Mouse (Mus musculus) olfactory bulb, adult 2 months (tissue): ENCODE results near the gene Zfp473. TPM values are rescaled to one million over a fixed set of nuclear protein-coding genes. Genes with fewer than 3 reads are reported as not detected.
"Not testable (repeated sequence)": the region's sequence is repeated elsewhere in the genome, so short reads cannot be mapped to it uniquely, and the experiment has no call there.

Experiments used
- H3K27ac ChIP-seq: fragments of 200-500 bp; 2 replicates; pipeline ENCODE4 v1.5.1; 2012; ENCODE audit warnings: low read depth, low read length; ENCODE audit not compliant: insufficient read depth
- H3K4me1 ChIP-seq: fragments of 200-500 bp; 2 replicates; pipeline ENCODE4 v1.6.1; 2012; ENCODE audit warnings: low read length; ENCODE audit not compliant: control insufficient read depth, insufficient read depth
- H3K4me3 ChIP-seq: fragments of 200-500 bp; 2 replicates; pipeline ENCODE4 v1.5.1; 2012; ENCODE audit warnings: mild to moderate bottlenecking, low read depth, low read length, moderate library complexity; ENCODE audit not compliant: insufficient read depth
- CTCF ChIP-seq: fragments of 200-500 bp; IDR thresholded peaks from 2 replicates; pipeline ENCODE4 v1.5.1; 2012; ENCODE audit warnings: low read depth, mild to moderate bottlenecking, low read length, moderate library complexity; ENCODE audit not compliant: insufficient read depth
- POLR2A ChIP-seq: fragments of 200-500 bp; IDR thresholded peaks from 2 replicates; pipeline ENCODE4 v1.6.1; 2012; ENCODE audit warnings: mild to moderate bottlenecking, low read depth, low read length, moderate library complexity; ENCODE audit not compliant: insufficient read depth
- WGBS: fragments of 180-500 bp; shearing (Covaris S2); methylation state at CpG from one replicate; pipeline ENCODE4 v1.1.7; 2018; 5-methylcytosine and 5-hydroxymethylcytosine counted together
- polyA plus RNA-seq: library from polyadenylated mRNA; stranded (reverse); fragments of >200 nt; gene quantifications from 2 replicates; pipeline ENCODE4 v1.2.4, GENCODE M21; 2012; ENCODE audit warnings: low replicate concordance; ENCODE audit not compliant: missing spikeins, insufficient read depth, insufficient read length

Zfp473 gene
- polyA plus RNA-seq, 1 experiment, result not detected

GRCm38 (mm10) chr7:44727151-44727550 lies 23.7 kb downstream of the Zfp473 start:
- 59% methylated on average over 5 of the region's 5 CpGs for WGBS
- no peak for TF ChIP-seq CTCF
- no peak for TF ChIP-seq POLR2A
- H3K4me1 ChIP-seq, result peaks cover 4% of the 10 kb centered on the region
- H3K27ac ChIP-seq, result no peak overlapping the region
- H3K4me3 ChIP-seq, result no peak overlapping the region

GRCm38 (mm10) chr7:44726343-44726742 lies 24.5 kb downstream of the Zfp473 start:
- TF ChIP-seq POLR2A (no peak), CTCF (no peak)
- no peak overlapping the region for H3K4me3 ChIP-seq
- peaks cover 4% of the 10 kb centered on the region for H3K4me1 ChIP-seq
- 45% methylated on average over 6 of the region's 6 CpGs for WGBS
- H3K27ac ChIP-seq, result no peak overlapping the region

- WGBS, result 17% methylated on average over 7 of the region's 7 CpGs
Measured at GRCm38 (mm10) chr7:44724316-44724715, 26.5 kb downstream of the Zfp473 start.

GRCm38 (mm10) chr7:44722058-44722457 lies 28.8 kb downstream of the Zfp473 start:
- Histone ChIP-seq H3K4me1 (peaks cover 4% of the 10 kb centered on the region), H3K27ac (no peak overlapping the region), H3K4me3 (no peak overlapping the region)
- TF ChIP-seq CTCF, result no peak
- no peak for TF ChIP-seq POLR2A
- 77% methylated on average over 5 of the region's 5 CpGs for WGBS

More at GRCm38 (mm10) chr7:44724316-44724715, 26.5 kb downstream of the Zfp473 start:
- H3K4me1 ChIP-seq, result peaks cover 4% of the 10 kb centered on the region
- H3K27ac ChIP-seq, result no peak overlapping the region
- no peak overlapping the region for H3K4me3 ChIP-seq
- TF ChIP-seq CTCF, result no peak

GRCm38 (mm10) chr7:44709881-44710280 lies 41.0 kb downstream of the Zfp473 start:
- Histone ChIP-seq H3K4me1 (no peaks in the 10 kb centered on the region), H3K27ac (no peak overlapping the region), H3K4me3 (no peak overlapping the region)
- 86% methylated on average over 5 of the region's 5 CpGs for WGBS
- TF ChIP-seq POLR2A (no peak), CTCF (no peak)

- Histone ChIP-seq H3K4me3 (no peak within 1 kb of the TSS), H3K27ac (no peak within 1 kb of the TSS), H3K4me1 (no peaks in the 10 kb centered on the region)
- TF ChIP-seq POLR2A (no peak), CTCF (no peak)
- 81% methylated on average over 14 of the region's 14 CpGs for WGBS
Measured at GRCm38 (mm10) chr7:44708574-44708973, 42.3 kb downstream of the Zfp473 start, which contains the start of gene Izumo2. Izumo2 (plus strand) TSS chr7:44708742.

GRCm38 (mm10) chr7:44708093-44708492 lies 42.8 kb downstream of the Zfp473 start:
- not testable (repeated sequence) for H3K4me1 ChIP-seq, H3K27ac ChIP-seq, H3K4me3 ChIP-seq
- 91% methylated on average over 6 of the region's 6 CpGs for WGBS

- 93% methylated on average over 5 of the region's 5 CpGs for WGBS
- no peaks in the 10 kb centered on the region for H3K4me1 ChIP-seq
- no peak overlapping the region for H3K4me3 ChIP-seq
- TF ChIP-seq POLR2A (no peak), CTCF (no peak)
- no peak overlapping the region for H3K27ac ChIP-seq
Measured at GRCm38 (mm10) chr7:44707169-44707675, 43.6 kb downstream of the Zfp473 start.

- no peak overlapping the region for H3K27ac ChIP-seq
- TF ChIP-seq POLR2A (no peak), CTCF (no peak)
Measured at GRCm38 (mm10) chr7:44706322-44706721, 44.5 kb downstream of the Zfp473 start.

GRCm38 (mm10) chr7:44705086-44705485 lies 45.8 kb downstream of the Zfp473 start:
- WGBS, result 84% methylated on average over 4 of the region's 4 CpGs
- Histone ChIP-seq H3K27ac (no peak overlapping the region), H3K4me3 (no peak overlapping the region), H3K4me1 (no peaks in the 10 kb centered on the region)
- TF ChIP-seq POLR2A (no peak), CTCF (no peak)

More at GRCm38 (mm10) chr7:44706322-44706721, 44.5 kb downstream of the Zfp473 start:
- Histone ChIP-seq H3K4me1 (no peaks in the 10 kb centered on the region), H3K4me3 (no peak overlapping the region)
